Mouse (Mus musculus): ENCODE data around the gene Bag3.

- TF ChIP-seq USF1 (IDR thresholded peaks at IDR 0.05; ENCODE audit: low read depth, low read length): no peak
- no peak for TF ChIP-seq CTCF (conservative IDR thresholded peaks at IDR 0.05 in 1 of 2, IDR thresholded peaks at IDR 0.05 in 1 of 2; ENCODE audit: low read depth in 2 of 2, low read length in 2 of 2)
- no peak for TF ChIP-seq MAX (IDR thresholded peaks at IDR 0.05; ENCODE audit: low read length)
- TF ChIP-seq POLR2A (IDR thresholded peaks at IDR 0.05; ENCODE audit: low read depth, low read length): no peak
- no peak for TF ChIP-seq ZNF384 (IDR thresholded peaks at IDR 0.05; ENCODE audit: low read depth, low read length)
These were observed 42.9 kb downstream of the Bag3 start for GRCm38 (mm10) chr7:128566311-128566710.
